ENCODE assay signal across 22 mouse cellular contexts in genomic region chr13:23879636-23880035, GRCm38 (mm10). TPM values are rescaled to one million over a fixed set of nuclear protein-coding genes. Genes with fewer than 3 reads are reported as not detected.
"Had no signal": no experiment of that assay in that cellular context is flagged by ENCODE, and none has a peak within 500 bp of the region (broad histone marks: within the 10 kb centered on the region; RNA-seq: fewer than 3 reads in every experiment).

No protein-coding gene starts in this region.

- H3K9me3 ChIP-seq: kidney, embryonic 15.5 days; limb, embryonic 15.5 days; liver, embryonic 12.5 days; lung, embryonic 15.5 days; midbrain, embryonic 10.5 days; neural tube, embryonic 12.5 days; stomach, embryonic 15.5 days had no signal

- H3K36me3 ChIP-seq: kidney, embryonic 15.5 days; limb, embryonic 15.5 days; liver, embryonic 12.5 days; lung, embryonic 15.5 days; midbrain, embryonic 10.5 days; neural tube, embryonic 12.5 days; stomach, embryonic 15.5 days had no signal

- H3K4me2 ChIP-seq: kidney, embryonic 15.5 days; limb, embryonic 15.5 days; liver, embryonic 12.5 days; lung, embryonic 15.5 days; neural tube, embryonic 12.5 days; stomach, embryonic 15.5 days had no signal

- H3K9ac ChIP-seq: kidney, embryonic 15.5 days; limb, embryonic 15.5 days; liver, embryonic 12.5 days; lung, embryonic 15.5 days; neural tube, embryonic 12.5 days; stomach, embryonic 15.5 days had no signal

- H3K4me1 ChIP-seq: kidney, embryonic 15.5 days; limb, embryonic 15.5 days; lung, embryonic 15.5 days; midbrain, embryonic 10.5 days; neural tube, embryonic 12.5 days; stomach, embryonic 15.5 days had no signal

- ATAC-seq: liver, embryonic 12.5 days had no signal

- H3K4me3 ChIP-seq: kidney, embryonic 15.5 days; left cerebral cortex, adult 2 months; limb, embryonic 15.5 days; liver, embryonic 12.5 days; lung, embryonic 15.5 days; midbrain, embryonic 10.5 days; neural tube, embryonic 12.5 days; stomach, embryonic 15.5 days had no signal

- H3K27me3 ChIP-seq: kidney, embryonic 15.5 days; limb, embryonic 15.5 days; liver, embryonic 12.5 days; lung, embryonic 15.5 days; neural tube, embryonic 12.5 days; stomach, embryonic 15.5 days had no signal

- H3K27ac ChIP-seq: kidney, embryonic 15.5 days; left cerebral cortex, adult 2 months; limb, embryonic 15.5 days; liver, embryonic 12.5 days; lung, embryonic 15.5 days; midbrain, embryonic 10.5 days; neural tube, embryonic 12.5 days; stomach, embryonic 15.5 days had no signal

- DNase-seq: kidney, adult 18-20 months; kidney, postnatal 14 days; midbrain, embryonic 14.5 days; right cerebral cortex, postnatal 14 days; thymus, adult 2 months; thymus, postnatal 36 days had no signal

RNA-seq across cellular contexts. Expression of gene Slc17a1, which starts 12.1 kb away (rescaled TPM):
- total RNA-seq: layer of hippocampus, adult 8-10 months; layer of hippocampus, postnatal 25 days; left cerebral cortex, adult 2 months; left cerebral cortex, postnatal 25 days had no signal
- polyA plus RNA-seq: large intestine, adult 2 months; limb, embryonic 11.5 days; limb, embryonic 15.5 days; liver, embryonic 12.5 days; midbrain, embryonic 10.5 days; midbrain, embryonic 14.5 days; neural tube, embryonic 12.5 days; small intestine, adult 2 months had no signal

RNA-seq across cellular contexts. Expression of gene Slc17a4, which starts 35.2 kb away (rescaled TPM):
- total RNA-seq: layer of hippocampus, adult 8-10 months; layer of hippocampus, postnatal 25 days; left cerebral cortex, adult 2 months; left cerebral cortex, postnatal 25 days had no signal
- polyA plus RNA-seq: limb, embryonic 11.5 days; limb, embryonic 15.5 days; liver, embryonic 12.5 days; lung, embryonic 15.5 days; midbrain, embryonic 10.5 days; midbrain, embryonic 14.5 days; testis, adult 2 months had no signal

RNA-seq across cellular contexts. Expression of gene Slc17a3, which starts 40.4 kb away (rescaled TPM):
- total RNA-seq: layer of hippocampus, adult 8-10 months; layer of hippocampus, postnatal 25 days; left cerebral cortex, adult 2 months had no signal
- polyA plus RNA-seq: large intestine, adult 2 months; limb, embryonic 11.5 days; lung, embryonic 15.5 days; midbrain, embryonic 10.5 days; midbrain, embryonic 14.5 days; small intestine, adult 2 months had no signal

RNA-seq across cellular contexts. Expression of gene Hist1h2ba, which starts 54.3 kb away (rescaled TPM):
- total RNA-seq: layer of hippocampus, adult 8-10 months; layer of hippocampus, postnatal 25 days; left cerebral cortex, adult 2 months; left cerebral cortex, postnatal 25 days had no signal
- polyA plus RNA-seq: kidney, embryonic 15.5 days; large intestine, adult 2 months; limb, embryonic 11.5 days; limb, embryonic 15.5 days; liver, embryonic 12.5 days; liver, embryonic 16.5 days; lung, embryonic 15.5 days; midbrain, embryonic 10.5 days; midbrain, embryonic 14.5 days; neural tube, embryonic 12.5 days; small intestine, adult 2 months; stomach, embryonic 15.5 days; thymus, adult 2 months had no signal

RNA-seq across cellular contexts. Expression of gene Hist1h2aa, which starts 54.6 kb away (rescaled TPM):
- total RNA-seq: layer of hippocampus, adult 8-10 months; layer of hippocampus, postnatal 25 days; left cerebral cortex, adult 2 months; left cerebral cortex, postnatal 25 days had no signal
- polyA plus RNA-seq: kidney, embryonic 15.5 days; large intestine, adult 2 months; limb, embryonic 11.5 days; limb, embryonic 15.5 days; liver, embryonic 12.5 days; liver, embryonic 16.5 days; lung, embryonic 15.5 days; midbrain, embryonic 10.5 days; midbrain, embryonic 14.5 days; neural tube, embryonic 12.5 days; small intestine, adult 2 months; stomach, embryonic 15.5 days; thymus, adult 2 months had no signal
